Mouse (Mus musculus) lung, postnatal 25 days (tissue): ENCODE measurements around the gene Actr1a.

Experiments used
- DNase-seq: peaks from one replicate; pipeline ENCODE4 v3.0.0; 2022; ENCODE audit warnings: low spot score

Actr1a gene

DNA sequence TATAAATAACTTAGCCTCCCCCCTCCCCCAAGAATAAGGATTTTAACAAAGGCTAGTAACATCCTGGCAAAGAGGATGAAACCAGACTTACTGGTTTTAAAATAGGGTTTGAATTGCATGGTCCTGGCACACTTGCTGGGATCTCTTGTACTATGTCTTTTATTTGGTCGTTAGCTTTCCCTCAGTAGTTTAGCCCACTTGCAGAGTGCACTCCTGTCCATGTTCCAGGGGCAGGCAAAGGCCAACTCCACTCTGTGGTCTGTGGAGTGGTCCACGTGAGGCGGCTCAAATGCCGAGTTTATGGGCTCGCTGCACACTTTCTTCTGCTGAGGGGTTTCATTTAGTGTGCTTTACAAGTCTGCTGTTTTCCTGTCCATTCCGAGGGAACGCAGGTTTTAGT lies 4.3 kb upstream of the Actr1a start:
- DNase-seq, result peak; percentile 50

DNA sequence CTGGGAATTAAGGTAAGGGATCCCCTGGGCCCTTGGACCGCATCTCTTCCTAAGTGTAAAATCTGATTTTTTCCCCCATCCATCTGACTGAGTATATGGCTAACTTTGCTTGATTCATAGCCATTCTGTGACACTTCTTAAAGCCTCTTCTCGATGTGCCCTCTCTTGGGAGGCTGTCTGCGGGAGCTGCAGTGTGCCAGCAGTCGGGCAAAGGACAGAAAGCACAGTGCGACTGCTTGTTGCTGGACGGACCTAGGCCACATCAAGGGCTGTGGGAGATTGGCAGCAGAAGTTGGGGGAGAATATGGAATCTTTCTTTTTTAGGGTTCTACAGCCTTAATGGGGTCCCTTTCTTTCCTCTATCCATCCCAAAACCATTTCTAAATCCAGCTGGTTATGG lies 3.8 kb upstream of the Actr1a start:
- no peak for DNase-seq

DNA sequence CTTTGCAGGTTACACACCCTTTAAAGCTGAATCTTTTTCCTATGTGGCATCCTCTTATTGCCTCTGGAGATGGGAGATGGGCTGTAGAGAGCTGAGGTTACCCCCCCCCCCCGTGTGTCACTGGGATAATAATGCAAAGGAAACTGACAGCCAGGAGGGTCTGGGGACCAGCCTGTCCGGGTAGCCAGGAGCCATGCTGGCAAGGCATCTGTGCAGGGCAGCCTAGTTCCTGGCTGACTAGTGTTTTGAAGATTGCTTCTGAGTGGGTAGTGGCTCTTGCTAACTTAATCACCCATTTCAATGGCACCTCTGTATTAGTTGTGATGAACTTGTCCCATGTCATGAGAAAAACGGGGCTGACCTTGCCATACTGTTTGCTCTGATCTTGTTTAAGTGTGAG lies 2.9 kb upstream of the Actr1a start:
- no peak for DNase-seq

DNA sequence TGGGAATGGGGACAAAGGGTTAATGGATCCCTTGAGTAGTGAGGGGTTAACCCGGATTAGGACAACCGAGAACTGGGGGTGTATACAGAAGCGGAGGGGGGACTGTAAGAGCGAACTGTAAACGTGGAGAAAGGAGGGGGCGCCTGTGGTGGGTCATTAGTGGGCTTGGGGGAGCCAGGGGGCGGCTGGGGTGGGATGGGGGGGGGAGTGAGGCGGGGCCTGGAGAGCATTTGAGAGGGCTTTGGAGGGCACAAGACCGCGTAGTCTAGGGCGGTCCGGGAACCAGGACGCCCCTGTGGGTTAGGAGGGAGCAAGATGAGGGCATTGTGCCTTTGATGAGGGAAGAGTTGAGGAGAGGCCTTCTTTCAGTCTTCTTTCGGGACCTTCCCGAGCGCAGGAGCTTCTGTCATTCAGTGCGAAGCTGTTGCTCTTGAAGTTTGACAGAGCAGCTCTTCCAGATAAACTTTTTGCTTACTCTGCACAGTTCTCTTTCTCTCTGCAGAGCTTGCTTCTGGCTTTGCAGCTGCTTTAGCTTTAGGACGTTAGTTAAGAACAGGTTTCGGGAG lies 2.0 kb upstream of the Actr1a start:
- DNase-seq, result no peak

DNA sequence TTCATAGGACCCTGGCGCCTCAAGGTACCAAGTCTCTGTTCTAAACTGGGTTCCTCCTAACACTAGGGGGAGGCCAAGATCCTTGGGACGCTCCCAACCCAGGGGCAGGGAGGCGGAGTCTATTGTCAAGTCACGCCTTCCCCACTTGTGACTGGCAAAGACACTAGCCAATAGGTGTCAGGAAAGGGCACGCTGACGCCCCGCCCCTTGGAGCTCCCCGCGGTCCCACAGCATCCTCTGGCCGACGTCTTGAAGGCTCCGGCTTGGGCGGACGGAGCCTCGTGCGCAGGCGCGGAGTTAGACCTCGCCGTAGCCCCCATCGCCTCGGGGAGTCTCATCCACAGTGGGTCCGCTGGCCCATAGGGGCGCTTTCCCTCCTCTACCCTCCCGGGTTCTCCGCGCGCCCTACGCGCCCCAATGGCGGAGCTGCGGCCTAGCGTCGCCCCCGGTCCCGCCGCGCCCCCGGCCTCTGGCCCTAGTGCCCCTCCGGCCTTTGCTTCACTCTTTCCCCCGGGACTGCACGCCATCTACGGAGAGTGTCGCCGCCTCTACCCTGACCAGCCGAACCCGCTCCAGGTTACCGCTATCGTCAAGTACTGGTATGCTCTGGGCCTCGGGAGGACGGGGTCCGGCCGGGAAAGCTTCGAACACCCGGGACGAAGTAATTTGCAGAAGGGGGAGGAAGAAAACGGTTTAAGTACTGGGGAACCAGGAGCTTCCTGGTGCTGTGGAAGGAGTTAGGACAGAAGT lies 1.3 kb upstream of the Actr1a start, which contains the start of gene Sufu:
Gene Sufu, plus strand, starts transcription at position 211 of the 750 bp plus-strand sequence.
- peak; percentile 98 for DNase-seq

DNA sequence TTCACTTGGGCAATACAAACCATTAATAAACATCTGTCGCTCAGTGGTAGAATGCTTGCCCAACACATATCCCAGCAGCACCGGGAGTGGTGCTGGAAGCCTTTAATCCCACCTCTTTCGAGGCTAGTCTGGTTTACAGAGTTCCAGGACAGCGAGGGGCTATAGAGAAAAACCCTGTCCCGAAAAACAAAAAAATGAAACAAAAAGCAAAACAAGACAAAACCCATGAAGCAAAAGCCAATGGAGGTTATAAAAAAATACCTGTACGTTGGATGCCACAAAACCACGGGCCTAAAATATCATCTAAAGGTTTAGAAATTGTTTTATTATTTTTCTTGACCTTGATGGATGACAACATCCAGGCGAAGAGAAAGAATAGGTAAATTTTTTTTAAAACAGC lies 561 bp upstream of the Actr1a start:
- no peak for DNase-seq

DNA sequence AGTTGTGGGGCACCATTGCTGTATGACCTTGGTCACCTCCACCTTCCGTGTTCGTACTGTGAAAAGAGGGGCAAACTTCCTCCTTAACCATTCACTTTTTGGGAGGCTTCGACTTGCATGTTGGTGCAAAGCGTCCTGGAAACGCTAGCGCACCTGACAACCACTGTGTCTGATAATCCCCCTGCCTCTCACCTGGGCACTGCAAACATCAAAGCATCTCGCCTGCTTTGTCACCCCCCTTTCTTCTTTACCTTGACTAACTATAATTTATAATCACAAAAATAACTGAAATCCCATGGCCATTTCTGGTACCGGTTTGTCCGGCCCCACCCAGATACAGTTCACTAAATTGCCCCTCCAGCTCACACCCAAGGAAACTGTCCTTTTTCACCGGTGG lies 838 bp downstream of the Actr1a start:
- no peak for DNase-seq

DNA sequence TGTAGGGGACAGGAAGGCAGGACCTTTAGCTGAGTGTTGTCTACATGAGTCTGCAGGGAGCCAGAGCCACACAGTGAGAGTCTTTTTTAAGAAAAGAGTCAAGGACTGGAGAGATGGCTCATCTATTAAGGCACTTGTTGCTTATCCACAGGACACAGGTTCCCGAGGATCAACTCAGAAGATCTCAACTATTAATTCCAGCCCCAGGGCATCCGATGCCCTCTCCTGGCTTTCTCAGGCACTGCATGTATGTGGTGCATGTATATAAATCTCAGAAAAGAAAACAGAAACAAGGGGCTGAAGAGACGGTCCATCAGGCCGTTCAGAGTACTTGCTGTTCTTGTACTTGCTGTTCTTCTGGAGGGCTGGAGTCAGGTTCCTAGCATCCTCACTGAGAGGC lies 3.5 kb downstream of the Actr1a start:
- peak; percentile 56 for DNase-seq

DNA sequence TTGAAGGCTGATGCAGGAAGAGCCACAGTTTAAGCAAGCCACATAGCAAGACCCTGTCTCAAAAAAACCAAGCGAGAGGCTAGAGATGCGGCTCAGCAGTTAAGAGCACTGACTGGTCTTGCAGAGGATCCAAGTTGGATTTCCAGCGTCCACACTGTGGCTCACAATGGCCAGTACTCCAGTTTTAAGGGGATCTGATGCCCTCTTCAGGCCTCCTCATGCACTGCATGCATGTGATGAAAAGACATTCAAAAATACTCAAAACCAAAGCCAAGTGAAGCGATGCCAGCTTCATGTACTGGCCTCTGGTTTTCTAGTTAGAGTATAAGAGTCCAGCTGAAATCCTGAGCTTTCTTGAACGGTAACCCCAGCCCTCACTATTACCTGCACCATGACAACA lies 5.7 kb downstream of the Actr1a start:
- no peak for DNase-seq

DNA sequence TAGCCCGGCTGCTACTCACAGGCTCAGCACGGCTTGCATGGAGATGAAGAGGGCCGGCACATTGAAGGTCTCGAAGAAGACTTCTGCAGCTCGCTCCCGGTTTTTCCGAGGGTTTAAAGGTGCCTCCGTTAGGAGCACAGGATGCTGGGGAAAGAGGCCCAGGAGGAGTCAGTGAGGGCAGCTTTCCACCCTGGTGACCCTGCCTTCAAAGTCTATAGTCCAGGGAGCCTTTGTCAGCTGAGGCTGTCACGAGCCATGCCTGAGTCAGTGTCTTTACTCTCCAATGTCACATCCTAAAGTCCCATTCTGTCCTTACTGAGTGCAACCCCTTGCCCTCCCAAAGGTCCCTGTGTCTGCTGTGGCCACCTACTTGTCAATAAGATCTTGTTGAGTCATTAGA lies 13.3 kb downstream of the Actr1a start:
- no peak for DNase-seq

DNA sequence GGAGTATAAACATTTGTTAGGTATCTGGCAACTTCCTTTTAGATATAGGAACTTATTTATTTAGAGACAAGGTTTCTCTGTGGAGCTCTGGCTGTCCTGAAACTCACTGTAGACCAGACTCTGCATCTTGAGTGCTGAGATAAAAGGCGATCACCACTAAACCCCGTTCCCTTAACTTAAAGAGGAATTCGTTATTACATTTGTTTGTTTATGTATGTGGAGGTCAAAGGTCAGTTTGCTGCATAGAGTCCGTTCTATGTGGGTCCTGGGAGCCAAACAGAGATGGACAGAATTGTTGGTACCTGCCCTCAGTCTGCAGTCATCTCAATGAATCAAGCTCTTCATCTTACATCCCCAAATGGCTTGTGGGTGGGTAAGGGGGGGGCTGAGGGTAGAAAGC lies 19.7 kb downstream of the Actr1a start:
- DNase-seq, result no peak

DNA sequence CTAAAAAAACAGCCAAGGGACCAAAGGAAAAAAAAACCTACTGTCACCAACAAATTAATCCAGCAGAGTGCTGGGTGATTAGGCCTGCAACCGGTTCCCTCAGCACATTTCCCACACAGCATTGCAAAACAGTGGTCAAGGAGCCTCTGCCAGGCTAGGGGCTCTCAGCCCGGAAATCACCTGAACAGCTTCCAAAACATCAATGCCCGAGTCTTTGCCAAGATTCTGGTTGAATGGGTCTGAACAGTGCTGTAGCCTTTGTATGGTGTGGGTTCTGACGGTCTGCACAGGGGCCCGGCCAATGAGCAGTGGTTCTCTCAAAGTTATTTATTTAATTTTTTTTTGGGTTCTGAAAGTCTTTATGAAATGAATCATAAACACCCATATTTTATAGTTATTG lies 20.1 kb downstream of the Actr1a start:
- peak; percentile 44 for DNase-seq

DNA sequence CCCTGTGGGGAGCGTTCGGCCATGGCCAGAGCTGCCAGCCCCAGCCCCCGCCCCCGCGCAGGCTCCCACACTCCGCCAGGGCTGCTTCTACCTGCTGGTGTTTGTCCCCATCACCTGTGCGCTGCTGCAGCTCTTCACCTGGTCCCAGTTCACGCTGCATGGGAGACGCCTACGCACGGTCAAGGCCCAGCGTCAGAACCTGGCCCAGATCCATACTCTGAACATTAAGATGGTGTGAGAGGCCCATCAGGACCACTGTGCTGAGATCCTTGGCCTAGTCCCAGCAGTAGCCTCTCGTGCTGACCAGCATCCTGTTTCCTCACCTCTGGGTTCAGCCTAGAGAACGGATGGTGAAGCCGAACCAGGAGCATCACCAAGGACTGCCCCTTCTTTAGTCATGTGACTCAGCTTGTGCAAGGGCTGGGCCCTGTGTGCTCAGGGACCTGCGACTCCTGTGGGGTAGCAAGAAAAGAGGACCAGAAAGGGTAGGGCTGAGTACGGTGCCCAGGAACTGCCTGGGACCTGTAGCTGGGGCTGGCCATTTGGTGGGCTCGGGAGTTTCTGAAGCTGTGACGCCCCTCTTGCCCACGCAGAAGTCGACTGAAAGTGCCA lies 21.0 kb downstream of the Actr1a start:
- DNase-seq, result no peak

DNA sequence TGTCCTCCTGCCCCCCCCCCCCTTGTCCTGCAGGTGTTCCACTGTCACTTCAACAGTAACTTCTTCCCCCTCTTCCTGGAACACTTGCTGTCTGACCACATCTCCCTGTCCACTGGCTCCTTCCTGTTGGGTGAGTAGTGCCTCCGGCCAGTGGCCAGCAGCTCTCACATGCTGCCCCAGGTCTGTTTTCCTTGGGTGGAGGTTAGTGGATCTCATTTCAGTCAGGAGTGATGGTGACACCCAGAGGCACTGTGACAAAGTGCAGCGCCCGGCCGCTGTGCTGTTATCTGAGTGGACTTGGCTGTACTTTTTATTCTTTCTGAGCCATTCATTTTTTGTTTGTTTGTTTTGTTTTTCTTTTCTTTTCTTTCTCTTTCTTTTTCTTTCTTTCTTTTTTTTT lies 26.3 kb downstream of the Actr1a start:
- peak; percentile 81 for DNase-seq

DNA sequence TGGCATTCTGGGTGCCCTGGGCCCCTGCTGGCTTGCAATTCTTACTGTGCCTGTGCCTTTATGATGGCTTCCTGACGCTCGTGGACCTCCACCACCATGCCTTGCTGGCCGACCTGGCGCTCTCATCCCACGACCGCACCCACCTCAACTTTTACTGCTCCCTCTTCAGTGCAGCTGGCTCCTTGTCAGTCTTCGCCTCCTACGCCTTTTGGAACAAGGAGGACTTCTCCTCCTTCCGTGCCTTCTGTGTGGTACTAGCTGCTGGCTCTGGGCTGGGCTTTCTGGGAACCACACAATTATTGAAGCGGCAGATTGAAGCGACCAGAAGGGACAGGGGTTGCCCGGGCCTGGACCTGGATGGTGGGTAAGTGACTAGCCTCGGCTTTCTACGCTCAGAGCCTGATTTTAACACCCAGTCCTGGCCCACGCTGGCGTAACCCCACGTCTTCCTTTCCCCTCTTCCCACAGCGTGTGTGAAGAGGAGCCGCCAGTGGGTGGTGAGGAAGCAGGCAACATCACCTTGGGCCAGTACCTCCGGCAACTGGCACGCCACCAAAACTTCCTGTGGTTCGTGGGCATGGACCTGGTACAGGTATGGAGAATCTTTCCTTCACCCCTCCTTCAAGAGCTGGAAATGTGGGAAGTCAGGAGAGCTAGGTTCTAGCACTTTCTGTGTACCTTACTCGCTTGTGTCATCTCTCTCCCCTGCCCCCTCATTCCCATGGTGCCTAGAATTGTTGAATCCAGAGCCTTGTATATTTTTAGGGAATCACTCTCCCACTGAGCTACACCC lies 27.6 kb downstream of the Actr1a start:
- no peak for DNase-seq

DNA sequence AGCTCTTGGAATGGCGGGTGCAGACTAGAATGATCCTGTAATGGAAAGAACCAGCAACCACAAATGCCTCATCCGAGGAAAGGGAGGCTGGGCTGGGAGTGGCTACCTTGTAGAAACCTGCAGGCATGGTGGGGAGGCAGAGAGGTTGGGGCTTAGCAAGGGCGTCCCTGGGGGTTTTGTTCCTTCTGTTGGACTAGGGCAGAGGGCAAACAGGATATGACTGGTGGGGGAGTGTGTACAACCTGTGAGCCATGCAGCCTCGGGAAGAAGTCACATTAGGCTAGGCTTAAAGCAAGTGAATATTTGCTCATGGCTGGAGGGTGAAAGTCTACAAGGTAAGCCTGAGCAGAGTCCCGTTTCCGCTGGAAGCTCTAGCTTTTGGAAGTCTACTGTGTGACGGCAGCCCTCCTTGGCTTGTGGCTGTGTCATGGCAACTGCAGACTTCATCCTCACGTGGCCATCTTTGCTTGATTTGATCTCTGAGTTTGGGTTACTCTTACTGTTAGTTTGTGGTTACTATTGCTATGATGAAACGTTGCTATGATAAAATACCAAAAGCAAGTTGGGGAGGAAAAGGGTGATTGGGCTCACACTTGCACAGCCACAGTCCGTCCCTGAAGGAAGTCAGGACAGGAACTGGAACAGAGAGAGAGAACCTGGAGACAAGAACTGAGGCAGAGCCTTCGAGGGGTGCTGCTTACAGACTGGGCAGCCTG lies 32.1 kb downstream of the Actr1a start:
- no peak for DNase-seq

DNA sequence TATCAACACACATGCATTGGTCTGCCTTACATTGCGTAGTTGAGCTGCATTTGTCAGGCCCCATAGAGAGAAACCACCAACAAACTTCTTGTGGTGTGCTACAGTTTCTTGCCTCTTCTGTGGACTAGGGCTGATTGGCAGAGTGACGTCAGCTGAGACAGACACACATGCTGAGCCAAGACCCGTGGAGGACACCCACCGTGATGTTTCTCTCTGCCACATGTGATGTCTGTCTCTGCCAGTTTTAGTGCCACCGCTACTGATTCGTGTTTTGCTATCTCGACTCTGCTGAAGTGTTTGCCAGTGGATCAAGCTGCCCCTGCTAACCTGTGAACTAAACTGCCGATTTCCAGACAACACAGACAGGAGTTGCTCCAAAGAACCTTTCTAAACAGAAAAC lies 33.4 kb downstream of the Actr1a start:
- no peak for DNase-seq

DNA sequence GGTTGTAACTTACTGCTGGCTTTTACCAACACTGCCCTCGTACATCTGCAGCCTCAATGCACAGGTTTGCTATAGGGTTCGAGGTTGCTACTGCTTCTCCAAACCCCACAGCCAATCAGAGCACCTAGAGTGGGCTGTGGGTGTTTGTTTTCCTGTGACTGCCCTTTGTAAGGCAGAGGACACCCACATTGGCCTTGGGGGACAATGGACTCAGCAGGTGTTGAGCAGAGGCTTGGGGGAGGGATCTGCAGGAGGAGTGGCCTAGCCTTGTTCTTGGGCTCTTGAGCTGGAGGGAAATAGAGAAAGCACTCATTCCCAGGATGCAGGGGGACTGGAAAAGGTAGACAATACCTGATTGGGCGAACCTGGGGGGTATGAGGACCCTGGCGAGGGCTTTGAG lies 37.2 kb downstream of the Actr1a start:
- DNase-seq, result no peak

DNA sequence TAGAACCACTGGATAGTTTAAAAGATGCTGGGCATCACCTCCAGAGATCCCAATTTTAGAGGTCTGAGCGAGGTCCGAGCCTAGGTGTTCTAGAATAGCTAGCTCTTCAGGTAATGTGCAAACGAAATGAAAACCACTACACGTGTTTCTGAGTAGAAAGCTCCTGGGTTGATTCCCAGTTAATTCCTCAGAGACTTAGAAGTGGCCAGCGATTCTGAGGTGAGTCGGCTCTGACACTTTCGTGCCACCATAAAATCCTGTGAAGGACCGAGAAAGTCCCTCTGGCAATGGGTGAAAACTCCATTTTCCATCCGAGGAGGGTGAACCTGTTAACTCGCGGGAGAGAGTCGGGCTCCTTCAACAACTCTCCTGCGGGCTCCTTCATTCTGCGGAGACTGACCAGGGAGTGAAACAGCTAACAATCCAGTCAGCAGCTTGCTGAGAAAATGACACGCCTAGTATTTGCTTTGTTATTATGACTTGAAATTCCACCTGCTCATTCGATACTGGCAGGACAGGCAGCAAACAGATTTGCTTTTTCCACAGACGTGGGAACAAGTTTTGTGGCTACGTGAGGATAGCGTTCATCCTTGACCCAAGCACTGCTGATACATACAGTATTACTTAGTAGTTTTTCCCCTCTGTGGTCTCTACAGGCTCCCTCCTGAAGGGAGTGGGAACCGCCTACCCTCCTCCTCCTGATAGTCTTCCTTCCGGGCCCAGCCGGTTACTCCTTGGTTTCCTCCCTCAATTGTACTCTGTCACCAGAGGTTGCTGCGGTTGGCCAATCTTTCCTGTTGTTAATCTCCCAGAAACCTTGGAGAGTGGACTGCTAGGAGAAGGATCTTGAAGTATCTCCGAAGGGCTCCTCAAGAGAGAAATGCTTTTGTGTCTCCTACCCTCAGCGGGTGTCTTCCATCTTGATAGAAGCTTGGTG lies 37.9 kb downstream of the Actr1a start:
- peak; percentile 50 for DNase-seq

DNA sequence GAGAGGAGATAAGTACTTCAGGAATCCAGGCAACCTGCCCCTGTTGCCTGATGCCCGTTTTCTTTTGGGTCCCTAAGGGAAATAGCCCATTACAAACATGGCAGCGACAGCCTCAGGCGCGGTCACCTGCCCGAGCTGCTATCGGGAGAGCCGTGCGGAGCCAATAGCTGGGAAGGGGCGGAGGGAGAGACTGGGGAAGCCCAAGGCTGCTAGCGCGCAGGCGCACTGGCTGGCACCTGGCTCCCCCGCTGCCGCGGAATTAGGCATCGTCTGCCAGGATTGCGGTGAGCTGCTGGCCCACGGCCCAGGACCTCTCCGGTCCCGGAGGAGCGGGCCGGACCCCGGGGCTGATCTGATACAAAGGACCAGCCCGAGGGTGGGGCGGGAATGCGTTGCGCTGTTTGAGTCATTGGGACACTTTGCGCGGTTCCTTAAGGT lies 38.8 kb downstream of the Actr1a start:
- DNase-seq, result peak; percentile 91
